Mouse (Mus musculus): Measurements from ENCODE around the gene Il25. TPM values are rescaled to one million over a fixed set of nuclear protein-coding genes. Genes with fewer than 3 reads are reported as not detected.

Gene Il25
- polyA plus RNA-seq, 1 experiment = not detected

DNA sequence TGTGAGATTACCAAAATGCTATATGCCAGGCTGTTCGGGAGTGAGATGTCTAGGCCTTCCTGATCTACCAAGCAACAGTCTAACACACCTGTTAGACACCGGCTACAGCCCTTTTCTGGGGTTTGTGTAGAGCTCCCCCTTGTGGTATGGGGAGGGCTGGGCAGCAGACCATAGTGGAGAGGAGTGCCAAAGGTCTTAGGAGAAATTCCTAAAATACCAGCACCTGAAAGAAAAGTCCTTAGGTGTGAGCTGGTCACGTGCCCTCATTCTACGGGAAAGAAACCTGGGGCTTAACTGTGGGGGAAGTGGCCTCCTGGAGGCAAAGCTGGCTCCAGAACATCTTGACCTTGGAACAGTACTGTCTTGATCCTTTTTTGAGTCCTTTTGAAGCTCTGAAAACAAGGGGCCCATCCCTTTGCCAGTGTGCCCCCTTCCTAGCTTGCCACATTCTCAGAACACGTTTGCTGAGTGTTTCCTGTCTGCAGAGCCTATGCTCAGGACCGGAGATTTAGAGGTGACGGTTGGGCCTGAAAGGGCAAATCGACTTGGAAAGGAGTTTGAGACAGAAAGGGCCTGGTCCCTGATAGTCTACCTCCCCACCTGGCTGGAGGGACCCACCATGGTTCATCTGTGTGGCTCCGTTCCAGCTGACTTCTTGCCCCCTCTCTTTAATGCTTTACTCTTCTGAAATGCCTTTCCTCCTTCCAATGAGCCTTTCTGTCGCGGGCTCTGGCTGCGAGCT lies 7.1 kb downstream of the Il25 start:
- 34% methylated on average over 12 of the region's 12 CpGs for WGBS
- no peak for TF ChIP-seq POLR2A (IDR thresholded peaks at IDR 0.05; ENCODE audit: low read depth, low read length)
- TF ChIP-seq CTCF (conservative IDR thresholded peaks at IDR 0.05; ENCODE audit: insufficient read depth, insufficient read length, low read depth, low read length) = peak; percentile 93
- Histone ChIP-seq H3K27me3 (replicated peaks; ENCODE audit: control insufficient read depth, insufficient read depth, low read length) (no peaks in the 10 kb centered on the region), H3K4me3 (ENCODE audit: insufficient read depth, low read depth, low read length) (no peak overlapping the region), H3K36me3 (ENCODE audit: control insufficient read depth, insufficient read depth, low read length) (no peaks in the 10 kb centered on the region), H3K4me1 (ENCODE audit: control insufficient read depth, insufficient read depth, low read length) (peaks cover 13% of the 10 kb centered on the region), H3K27ac (ENCODE audit: insufficient read depth, low read depth, low read length) (peak overlapping the region; percentile 37; the same call in 1 of the 2 replicates)
- peak; percentile 89 for DNase-seq

- DNase-seq = peak; percentile 65
- TF ChIP-seq CTCF (conservative IDR thresholded peaks at IDR 0.05; ENCODE audit: insufficient read depth, insufficient read length, low read depth, low read length) = no peak
- TF ChIP-seq POLR2A (IDR thresholded peaks at IDR 0.05; ENCODE audit: low read depth, low read length) = no peak
- WGBS = 39% methylated on average over 3 of the region's 3 CpGs
- Histone ChIP-seq H3K27ac (ENCODE audit: insufficient read depth, low read depth, low read length) (no peak overlapping the region), H3K36me3 (ENCODE audit: control insufficient read depth, insufficient read depth, low read length) (no peaks in the 10 kb centered on the region), H3K27me3 (replicated peaks; ENCODE audit: control insufficient read depth, insufficient read depth, low read length) (no peaks in the 10 kb centered on the region), H3K4me3 (ENCODE audit: insufficient read depth, low read depth, low read length) (no peak overlapping the region), H3K4me1 (ENCODE audit: control insufficient read depth, insufficient read depth, low read length) (peaks cover 13% of the 10 kb centered on the region)
These were observed 7.7 kb downstream of the Il25 start for GRCm38 (mm10) chr14:54940176-54940530.

- no peak for TF ChIP-seq CTCF (conservative IDR thresholded peaks at IDR 0.05; ENCODE audit: insufficient read depth, insufficient read length, low read depth, low read length)
- TF ChIP-seq POLR2A (IDR thresholded peaks at IDR 0.05; ENCODE audit: low read depth, low read length) = no peak
- Histone ChIP-seq H3K36me3 (ENCODE audit: control insufficient read depth, insufficient read depth, low read length) (no peaks in the 10 kb centered on the region), H3K4me1 (ENCODE audit: control insufficient read depth, insufficient read depth, low read length) (peaks cover 13% of the 10 kb centered on the region), H3K4me3 (ENCODE audit: insufficient read depth, low read depth, low read length) (no peak overlapping the region), H3K27me3 (replicated peaks; ENCODE audit: control insufficient read depth, insufficient read depth, low read length) (no peaks in the 10 kb centered on the region), H3K27ac (ENCODE audit: insufficient read depth, low read depth, low read length) (no peak overlapping the region)
- 59% methylated on average over 13 of the region's 13 CpGs for WGBS
- DNase-seq = peak; percentile 77
These were observed 8.8 kb downstream of the Il25 start for GRCm38 (mm10) chr14:54941024-54941978.

GRCm38 (mm10) chr14:54942479-54942878 lies 10.0 kb downstream of the Il25 start:
- WGBS = 90% methylated on average over 8 of the region's 8 CpGs
- no peaks in the 10 kb centered on the region for H3K27me3 ChIP-seq (replicated peaks; ENCODE audit: control insufficient read depth, insufficient read depth, low read length)
- H3K4me3 ChIP-seq (ENCODE audit: insufficient read depth, low read depth, low read length) = no peak overlapping the region
- peaks cover 13% of the 10 kb centered on the region for H3K4me1 ChIP-seq (ENCODE audit: control insufficient read depth, insufficient read depth, low read length)
- TF ChIP-seq CTCF (conservative IDR thresholded peaks at IDR 0.05; ENCODE audit: insufficient read depth, insufficient read length, low read depth, low read length) (no peak), POLR2A (IDR thresholded peaks at IDR 0.05; ENCODE audit: low read depth, low read length) (no peak)
- no peaks in the 10 kb centered on the region for H3K36me3 ChIP-seq (ENCODE audit: control insufficient read depth, insufficient read depth, low read length)
- DNase-seq = no peak
- H3K27ac ChIP-seq (ENCODE audit: insufficient read depth, low read depth, low read length) = no peak overlapping the region

DNA sequence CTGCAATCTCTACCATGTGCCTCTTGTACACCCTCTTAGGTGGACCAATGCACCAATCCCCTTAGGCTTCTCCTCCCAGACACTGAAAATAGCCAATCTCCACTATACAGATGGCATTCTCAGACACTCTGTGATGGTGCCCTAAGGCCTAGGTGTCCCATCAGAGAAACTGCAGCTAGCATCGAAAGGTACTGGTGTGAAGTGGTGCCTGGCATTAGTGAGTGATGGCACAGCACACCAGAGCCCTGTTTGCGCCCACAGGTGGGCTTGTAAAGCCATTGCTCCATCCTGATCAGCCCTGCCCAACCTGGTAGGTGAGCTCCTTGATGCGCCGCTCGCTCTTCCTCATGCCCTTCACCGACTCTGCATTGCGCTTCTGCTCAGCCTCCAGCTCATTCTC lies 11.5 kb downstream of the Il25 start:
- no peak for DNase-seq
- no peak for TF ChIP-seq CTCF (conservative IDR thresholded peaks at IDR 0.05; ENCODE audit: insufficient read depth, insufficient read length, low read depth, low read length)
- TF ChIP-seq POLR2A (IDR thresholded peaks at IDR 0.05; ENCODE audit: low read depth, low read length) = no peak
- WGBS = 97% methylated on average over 7 of the region's 7 CpGs
- H3K36me3 ChIP-seq (ENCODE audit: control insufficient read depth, insufficient read depth, low read length) = no peaks in the 10 kb centered on the region
- H3K27ac ChIP-seq (ENCODE audit: insufficient read depth, low read depth, low read length) = no peak overlapping the region
- no peaks in the 10 kb centered on the region for H3K27me3 ChIP-seq (replicated peaks; ENCODE audit: control insufficient read depth, insufficient read depth, low read length)
- H3K4me1 ChIP-seq (ENCODE audit: control insufficient read depth, insufficient read depth, low read length) = peaks cover 13% of the 10 kb centered on the region
- H3K4me3 ChIP-seq (ENCODE audit: insufficient read depth, low read depth, low read length) = no peak overlapping the region

- no peaks in the 10 kb centered on the region for H3K36me3 ChIP-seq (ENCODE audit: control insufficient read depth, insufficient read depth, low read length)
- H3K4me3 ChIP-seq (ENCODE audit: insufficient read depth, low read depth, low read length) = no peak overlapping the region
- no peak for DNase-seq
- H3K27me3 ChIP-seq (replicated peaks; ENCODE audit: control insufficient read depth, insufficient read depth, low read length) = no peaks in the 10 kb centered on the region
- 80% methylated on average over 2 of the region's 2 CpGs for WGBS
- H3K27ac ChIP-seq (ENCODE audit: insufficient read depth, low read depth, low read length) = no peak overlapping the region
- H3K4me1 ChIP-seq (ENCODE audit: control insufficient read depth, insufficient read depth, low read length) = peaks cover 8% of the 10 kb centered on the region
- TF ChIP-seq CTCF (conservative IDR thresholded peaks at IDR 0.05; ENCODE audit: insufficient read depth, insufficient read length, low read depth, low read length) (no peak), POLR2A (IDR thresholded peaks at IDR 0.05; ENCODE audit: low read depth, low read length) (no peak)
These were observed 12.4 kb downstream of the Il25 start for GRCm38 (mm10) chr14:54944939-54945338.
